Comparison of ENCODE assay signal across 30 mouse cellular contexts in the genomic region with DNA sequence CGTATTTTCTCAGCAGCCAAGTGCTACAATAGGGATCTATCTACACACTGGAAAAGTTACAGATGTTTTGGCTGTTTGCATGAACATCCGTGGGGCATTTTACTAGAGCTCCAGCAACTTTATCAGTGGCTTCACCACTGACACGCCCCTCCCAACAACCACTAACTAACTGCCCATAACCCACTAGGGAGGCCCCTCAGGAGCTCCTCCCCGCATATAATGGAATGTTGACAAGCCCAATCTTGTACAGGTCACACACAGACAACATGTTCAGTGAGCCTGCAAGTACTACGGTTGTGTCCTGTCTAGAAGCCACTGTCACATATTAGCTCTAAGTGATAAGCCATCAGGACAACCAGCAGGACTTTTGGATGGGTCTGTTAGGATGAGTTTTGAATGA. TPM values are rescaled to one million over a fixed set of nuclear protein-coding genes. Genes with fewer than 3 reads are reported as not detected.
A peak's percentile ranks its signal among the peaks of the same experiment; 100 is the strongest.
DNase-seq lines count a peak whose midpoint lies in the region; ATAC-seq and TF ChIP-seq lines count a peak whose summit lies in the region.
"Had no signal": no experiment of that assay in that cellular context is flagged by ENCODE, and none has a peak within 500 bp of the region (broad histone marks: within the 10 kb centered on the region; RNA-seq: fewer than 3 reads in every experiment).

No protein-coding gene starts in this region.

- H3K9me3 ChIP-seq in G1E (replicated peaks), result no peaks in the 10 kb centered on the region
- no peaks in the 10 kb centered on the region for H3K9me3 ChIP-seq in liver, embryonic 13.5 days (replicated peaks)
- no peaks in the 10 kb centered on the region for H3K9me3 ChIP-seq in kidney, embryonic 16.5 days (ENCODE audit: low read length)
- H3K9me3 ChIP-seq: embryonic facial prominence, embryonic 12.5 days; heart, embryonic 15.5 days; hindbrain, embryonic 13.5 days; midbrain, embryonic 15.5 days; neural tube, embryonic 12.5 days had no signal

- H3K9ac ChIP-seq in liver, embryonic 13.5 days, result peak overlapping the region; percentile 44; the same call in 1 of the 2 replicates
- no peak overlapping the region for H3K9ac ChIP-seq in kidney, embryonic 16.5 days (replicated peaks; ENCODE audit: low read length)
- H3K9ac ChIP-seq: embryonic facial prominence, embryonic 12.5 days; heart, embryonic 15.5 days; hindbrain, embryonic 13.5 days; midbrain, embryonic 15.5 days; neural tube, embryonic 12.5 days had no signal

- H3K4me1 ChIP-seq in G1E (ENCODE audit: insufficient read depth, low read depth, low read length), result peaks cover 31% of the 10 kb centered on the region
- peaks cover 41% of the 10 kb centered on the region for H3K4me1 ChIP-seq in liver, embryonic 13.5 days (replicated peaks)
- H3K4me1 ChIP-seq in kidney, embryonic 16.5 days (ENCODE audit: insufficient read depth, low read length), result peaks cover 7% of the 10 kb centered on the region
- H3K4me1 ChIP-seq: embryonic facial prominence, embryonic 12.5 days; neural tube, embryonic 12.5 days had no signal

- H3K4me2 ChIP-seq in liver, embryonic 13.5 days, result peak overlapping the region; percentile 49
- no peak overlapping the region for H3K4me2 ChIP-seq in kidney, embryonic 16.5 days (replicated peaks; ENCODE audit: low read depth, low read length)
- H3K4me2 ChIP-seq: embryonic facial prominence, embryonic 12.5 days; heart, embryonic 15.5 days; hindbrain, embryonic 13.5 days; midbrain, embryonic 15.5 days; neural tube, embryonic 12.5 days had no signal

- H3K27ac ChIP-seq in liver, embryonic 13.5 days, result peak overlapping the region; percentile 55
- H3K27ac ChIP-seq in kidney, embryonic 16.5 days (ENCODE audit: low read length), result no peak overlapping the region
- H3K27ac ChIP-seq: embryonic facial prominence, embryonic 12.5 days; gastrocnemius, adult 2 months; heart, embryonic 15.5 days; hindbrain, embryonic 13.5 days; midbrain, embryonic 15.5 days; neural tube, embryonic 12.5 days had no signal

- no peaks in the 10 kb centered on the region for H3K27me3 ChIP-seq in G1E (ENCODE audit: insufficient read depth, low read length)
- H3K27me3 ChIP-seq in liver, embryonic 13.5 days, result no peaks in the 10 kb centered on the region
- no peaks in the 10 kb centered on the region for H3K27me3 ChIP-seq in kidney, embryonic 16.5 days (ENCODE audit: insufficient read depth, low read length)
- H3K27me3 ChIP-seq: embryonic facial prominence, embryonic 12.5 days; heart, embryonic 15.5 days; hindbrain, embryonic 13.5 days; midbrain, embryonic 15.5 days; neural tube, embryonic 12.5 days had no signal

- H3K4me3 ChIP-seq in G1E (ENCODE audit: low read depth, low read length), result peak overlapping the region; percentile 13; the same call in 1 of the 2 replicates
- H3K4me3 ChIP-seq in liver, embryonic 13.5 days (replicated peaks), result no peak overlapping the region
- H3K4me3 ChIP-seq in kidney, embryonic 16.5 days (ENCODE audit: low read length), result no peak overlapping the region
- H3K4me3 ChIP-seq: embryonic facial prominence, embryonic 12.5 days; gastrocnemius, adult 2 months; heart, embryonic 15.5 days; hindbrain, embryonic 13.5 days; midbrain, embryonic 15.5 days; myocyte; neural tube, embryonic 12.5 days had no signal

- TF ChIP-seq CTCF in G1E (IDR thresholded peaks at IDR 0.05; ENCODE audit: low read depth, low read length), result no peak

- peaks cover 51% of the 10 kb centered on the region for H3K36me3 ChIP-seq in G1E (replicated peaks)
- H3K36me3 ChIP-seq in liver, embryonic 13.5 days, result peaks cover 4% of the 10 kb centered on the region
- H3K36me3 ChIP-seq in kidney, embryonic 16.5 days (ENCODE audit: insufficient read depth, low read length), result peaks cover 5% of the 10 kb centered on the region; the same call in 1 of the 2 replicates
- H3K36me3 ChIP-seq: heart, embryonic 15.5 days; midbrain, embryonic 15.5 days had no signal

- 12% methylated on average over 5 of the region's 5 CpGs for WGBS in liver, embryonic 13.5 days (ENCODE audit: insufficient replicate concordance)
- WGBS in kidney, embryonic 16.5 days, result 85% methylated on average over 5 of the region's 5 CpGs

- ATAC-seq in G1E (ENCODE audit: extremely low read depth, insufficient number of reproducible peaks, low FRiP score, poor library complexity, severe bottlenecking), result peak; percentile 51
- ATAC-seq in liver, embryonic 13.5 days (ENCODE audit: low read depth), result peak; percentile 92
- peak; percentile 77 for ATAC-seq in megakaryocyte progenitor cell, adult 5-6 weeks (replicated peaks; ENCODE audit: poor library complexity)
- ATAC-seq in kidney, embryonic 16.5 days (ENCODE audit: low FRiP score, low TSS enrichment), result no peak
- ATAC-seq: activated CD4-positive, CD25-positive, alpha-beta regulatory T cell, adult 4 months; CD4-positive, CD25-positive, alpha-beta regulatory T cell, adult 4 months; forebrain, embryonic 14.5 days; intestine, postnatal 0 days; lung, postnatal 0 days; midbrain, embryonic 15.5 days had no signal

- peak; percentile 41 for DNase-seq in G1E (ENCODE audit: low spot score)
- peak; percentile 27 for DNase-seq in c-Kit-positive CD71-positive TER-119-positive erythroid progenitor cells, embryonic 14.5 days (ENCODE audit: low spot score)
- peak; percentile 31 for DNase-seq in liver, embryonic 13.5 days
- no peak for DNase-seq in embryo, embryonic 9.5 days (ENCODE audit: extremely low spot score)
- DNase-seq in frontal cortex, postnatal 25 days (ENCODE audit: low spot score in 2 of 2), result no peak
- DNase-seq: adrenal gland, adult 2 months; adrenal gland, postnatal 36 days; cerebellum, adult 2 months; cerebellum, postnatal 25 days; gastrocnemius, adult 2 months; kidney, adult 9 months; kidney, postnatal 14 days; lung, postnatal 4 days; right cerebral cortex, adult 18-20 months; spleen, adult 18-20 months; thymus, adult 18-20 months; thymus, postnatal 36 days had no signal

RNA-seq across cellular contexts. Expression of gene Ppp2r5e, which starts 18.8 kb away (rescaled TPM):
- total RNA-seq in G1E (2014; fragmentation: Nextera tagmentation) (69.2 and 111 TPM in 2 replicates), G1E (2017) (19.3 and 20.4 TPM in 2 replicates)
- 74.6 and 107 TPM in 2 replicates for polyA plus RNA-seq in G1E (2012)
- polyA plus RNA-seq in liver, embryonic 13.5 days (2015; fragmentation: Nextera tagmentation; extraction: Ambion mirVana), result 5.3 and 5.7 TPM in 2 replicates
- total RNA-seq in megakaryocyte progenitor cell, adult 5-6 weeks (2015), result 35.2 and 66.9 TPM in 2 replicates
- 11.9 and 14.1 TPM in 2 replicates for total RNA-seq in megakaryocyte progenitor cell, adult 5-6 weeks (2017)
- 10.1 and 11.8 TPM in 2 replicates for polyA plus RNA-seq in kidney, embryonic 16.5 days (2015; fragmentation: Nextera tagmentation; extraction: Ambion mirVana)

Comparison
In these comparisons a context has a peak if more than half of its experiments do, and no peak if none do; other contexts are left out.
1. DNase-seq: peak in G1E (single experiment), c-Kit-positive CD71-positive TER-119-positive erythroid progenitor cells, embryonic 14.5 days (single experiment) and liver, embryonic 13.5 days (single experiment); none in embryo, embryonic 9.5 days (single experiment) and frontal cortex, postnatal 25 days (0 of 2).